Comparison of ENCODE assay signal across 14 mouse cellular contexts in genomic region chr6:122344386-122345116, GRCm38 (mm10). TPM values are rescaled to one million over a fixed set of nuclear protein-coding genes. Genes with fewer than 3 reads are reported as not detected.
DNase-seq lines count a peak whose midpoint lies in the region; ATAC-seq lines count a peak whose summit lies in the region.
"Had no signal": no experiment of that assay in that cellular context is flagged by ENCODE, and none has a peak within 500 bp of the region (broad histone marks: within the 10 kb centered on the region; RNA-seq: fewer than 3 reads in every experiment).

No protein-coding gene starts in this region.

- WGBS in hindbrain, embryonic 10.5 days, result 56% methylated on average over 9 of the region's 9 CpGs
- 56% methylated on average over 9 of the region's 9 CpGs for WGBS in hindbrain, embryonic 11.5 days
- WGBS in midbrain, embryonic 10.5 days, result 54% methylated on average over 9 of the region's 9 CpGs
- WGBS in midbrain, embryonic 16.5 days, result 49% methylated on average over 9 of the region's 9 CpGs
- 43% methylated on average over 9 of the region's 9 CpGs for WGBS in stomach, embryonic 16.5 days

- peaks cover 19% of the 10 kb centered on the region; the same call in 1 of the 2 replicates for H3K4me1 ChIP-seq in hindbrain, embryonic 10.5 days (replicated peaks)
- no peaks in the 10 kb centered on the region for H3K4me1 ChIP-seq in hindbrain, embryonic 11.5 days (replicated peaks; ENCODE audit: control insufficient read depth, insufficient read depth, low read length)
- peaks cover 25% of the 10 kb centered on the region for H3K4me1 ChIP-seq in midbrain, embryonic 10.5 days
- peaks cover 6% of the 10 kb centered on the region for H3K4me1 ChIP-seq in midbrain, embryonic 16.5 days (ENCODE audit: control insufficient read depth, insufficient read depth, low read length)
- peaks cover 6% of the 10 kb centered on the region for H3K4me1 ChIP-seq in stomach, embryonic 16.5 days (ENCODE audit: control insufficient read depth, insufficient read depth, low read length)

- no peak for ATAC-seq in hindbrain, embryonic 11.5 days (ENCODE audit: low FRiP score)
- ATAC-seq in midbrain, embryonic 16.5 days, result no peak
- ATAC-seq in stomach, embryonic 16.5 days (ENCODE audit: insufficient read depth, low FRiP score), result no peak
- ATAC-seq: forebrain, embryonic 15.5 days had no signal

- H3K27me3 ChIP-seq in hindbrain, embryonic 10.5 days (ENCODE audit: insufficient read depth, poor library complexity, severe bottlenecking), result no peaks in the 10 kb centered on the region
- H3K27me3 ChIP-seq in hindbrain, embryonic 11.5 days (ENCODE audit: control insufficient read depth, insufficient read depth, low read length), result no peaks in the 10 kb centered on the region
- no peaks in the 10 kb centered on the region for H3K27me3 ChIP-seq in midbrain, embryonic 10.5 days (ENCODE audit: low read depth, poor library complexity, severe bottlenecking)
- H3K27me3 ChIP-seq in midbrain, embryonic 16.5 days (ENCODE audit: control insufficient read depth, insufficient read depth, low read depth, low read length), result no peaks in the 10 kb centered on the region
- H3K27me3 ChIP-seq in stomach, embryonic 16.5 days (ENCODE audit: control insufficient read depth, insufficient read depth, low read length), result no peaks in the 10 kb centered on the region
- H3K27me3 ChIP-seq: embryonic facial prominence, embryonic 15.5 days; forebrain, embryonic 15.5 days; heart, embryonic 15.5 days had no signal

- no peaks in the 10 kb centered on the region for H3K36me3 ChIP-seq in hindbrain, embryonic 10.5 days
- no peaks in the 10 kb centered on the region for H3K36me3 ChIP-seq in hindbrain, embryonic 11.5 days (ENCODE audit: control insufficient read depth, insufficient read depth, low read length)
- no peaks in the 10 kb centered on the region for H3K36me3 ChIP-seq in midbrain, embryonic 10.5 days
- H3K36me3 ChIP-seq in midbrain, embryonic 16.5 days (ENCODE audit: control insufficient read depth, insufficient read depth, low read length), result no peaks in the 10 kb centered on the region
- H3K36me3 ChIP-seq in stomach, embryonic 16.5 days (ENCODE audit: control insufficient read depth, insufficient read depth, low read length), result no peaks in the 10 kb centered on the region
- H3K36me3 ChIP-seq: embryonic facial prominence, embryonic 15.5 days; forebrain, embryonic 15.5 days; heart, embryonic 15.5 days had no signal

- H3K27ac ChIP-seq in hindbrain, embryonic 10.5 days, result 0 out of 2 replicates have a peak overlapping the region, but pooled peaks have one; percentile 45
- H3K27ac ChIP-seq in hindbrain, embryonic 11.5 days (ENCODE audit: low read depth, low read length), result no peak overlapping the region
- peak overlapping the region; percentile 63; the same call in 1 of the 2 replicates for H3K27ac ChIP-seq in midbrain, embryonic 10.5 days (replicated peaks)
- no peak overlapping the region for H3K27ac ChIP-seq in midbrain, embryonic 16.5 days (ENCODE audit: low read length)
- peak overlapping the region; percentile 47 for H3K27ac ChIP-seq in stomach, embryonic 16.5 days (ENCODE audit: low read length)
- H3K27ac ChIP-seq: embryonic facial prominence, embryonic 15.5 days; forebrain, embryonic 15.5 days had no signal

- no peak overlapping the region for H3K4me2 ChIP-seq in hindbrain, embryonic 11.5 days (replicated peaks; ENCODE audit: low read depth, low read length)
- no peak overlapping the region for H3K4me2 ChIP-seq in midbrain, embryonic 16.5 days (ENCODE audit: low read length)
- no peak overlapping the region for H3K4me2 ChIP-seq in stomach, embryonic 16.5 days (ENCODE audit: low read depth, low read length)
- H3K4me2 ChIP-seq: embryonic facial prominence, embryonic 15.5 days; forebrain, embryonic 15.5 days; heart, embryonic 15.5 days had no signal

- no peak overlapping the region for H3K9ac ChIP-seq in hindbrain, embryonic 11.5 days (ENCODE audit: low read depth, low read length)
- H3K9ac ChIP-seq in midbrain, embryonic 16.5 days (ENCODE audit: low read depth, low read length), result no peak overlapping the region
- no peak overlapping the region for H3K9ac ChIP-seq in stomach, embryonic 16.5 days (ENCODE audit: low read length)
- H3K9ac ChIP-seq: embryonic facial prominence, embryonic 15.5 days; forebrain, embryonic 15.5 days; heart, embryonic 15.5 days had no signal

- DNase-seq in hindbrain, embryonic 10.5 days (ENCODE audit: low spot score), result no peak
- DNase-seq in hindbrain, embryonic 11.5 days (ENCODE audit: low spot score), result no peak
- DNase-seq in midbrain, embryonic 10.5 days (ENCODE audit: low spot score), result peak; percentile 16
- DNase-seq in Muller cell, postnatal 12 days (ENCODE audit: inconsistent ontology term), result peak; percentile 36
- no peak for DNase-seq in layer of hippocampus, adult 11-12 months (ENCODE audit: low spot score)
- DNase-seq: cerebellum, postnatal 10 days; lung, postnatal 14 days; right cerebral cortex, postnatal 4 days; thymus, postnatal 25 days had no signal

- no peaks in the 10 kb centered on the region for H3K9me3 ChIP-seq in hindbrain, embryonic 10.5 days
- H3K9me3 ChIP-seq in hindbrain, embryonic 11.5 days (ENCODE audit: control insufficient read depth, low read length), result no peaks in the 10 kb centered on the region
- no peaks in the 10 kb centered on the region for H3K9me3 ChIP-seq in midbrain, embryonic 10.5 days (replicated peaks)
- no peaks in the 10 kb centered on the region for H3K9me3 ChIP-seq in midbrain, embryonic 16.5 days (replicated peaks; ENCODE audit: control insufficient read depth, low read length, poor library complexity, severe bottlenecking)
- H3K9me3 ChIP-seq in stomach, embryonic 16.5 days (replicated peaks; ENCODE audit: control insufficient read depth, low read length), result no peaks in the 10 kb centered on the region
- H3K9me3 ChIP-seq: embryonic facial prominence, embryonic 15.5 days; forebrain, embryonic 15.5 days; heart, embryonic 15.5 days had no signal

- no peak overlapping the region for H3K4me3 ChIP-seq in hindbrain, embryonic 10.5 days
- no peak overlapping the region for H3K4me3 ChIP-seq in hindbrain, embryonic 11.5 days (ENCODE audit: low read depth, low read length)
- no peak overlapping the region for H3K4me3 ChIP-seq in midbrain, embryonic 10.5 days
- no peak overlapping the region for H3K4me3 ChIP-seq in midbrain, embryonic 16.5 days (ENCODE audit: low read depth, low read length)
- H3K4me3 ChIP-seq in stomach, embryonic 16.5 days (replicated peaks; ENCODE audit: low read length), result no peak overlapping the region
- H3K4me3 ChIP-seq: embryonic facial prominence, embryonic 15.5 days; forebrain, embryonic 15.5 days; heart, embryonic 15.5 days had no signal

RNA-seq across cellular contexts. Expression of gene Phc1, which starts 4.2 kb away (rescaled TPM):
- 25.9 and 29.7 TPM in 2 replicates for polyA plus RNA-seq in hindbrain, embryonic 10.5 days (2016; fragmentation: Nextera tagmentation; extraction: Ambion mirVana)
- polyA plus RNA-seq in hindbrain, embryonic 11.5 days (2014; fragmentation: Nextera tagmentation; extraction: Ambion mirVana), result 33.6 and 36.7 TPM in 2 replicates
- polyA plus RNA-seq in midbrain, embryonic 10.5 days (2016; fragmentation: Nextera tagmentation; extraction: Ambion mirVana), result 26.6 and 29.3 TPM in 2 replicates
- 32.2 and 34.2 TPM in 2 replicates for polyA plus RNA-seq in midbrain, embryonic 16.5 days (2015; fragmentation: Nextera tagmentation; extraction: Ambion mirVana)
- 10.3 and 11.0 TPM in 2 replicates for polyA plus RNA-seq in stomach, embryonic 16.5 days (2015; fragmentation: Nextera tagmentation; extraction: Ambion mirVana)

RNA-seq across cellular contexts. Expression of gene M6pr, which starts 36.0 kb away (rescaled TPM):
- 78.8 and 91.0 TPM in 2 replicates for polyA plus RNA-seq in hindbrain, embryonic 10.5 days (2016; fragmentation: Nextera tagmentation; extraction: Ambion mirVana)
- 84.4 and 91.4 TPM in 2 replicates for polyA plus RNA-seq in hindbrain, embryonic 11.5 days (2014; fragmentation: Nextera tagmentation; extraction: Ambion mirVana)
- 94.6 and 95.1 TPM in 2 replicates for polyA plus RNA-seq in midbrain, embryonic 10.5 days (2016; fragmentation: Nextera tagmentation; extraction: Ambion mirVana)
- polyA plus RNA-seq in midbrain, embryonic 16.5 days (2015; fragmentation: Nextera tagmentation; extraction: Ambion mirVana), result 50.5 and 54.1 TPM in 2 replicates
- 132 and 137 TPM in 2 replicates for polyA plus RNA-seq in stomach, embryonic 16.5 days (2015; fragmentation: Nextera tagmentation; extraction: Ambion mirVana)

Comparison
In these comparisons a context has a peak if more than half of its experiments do, and no peak if none do; other contexts are left out.
1. H3K27ac ChIP-seq: peak in hindbrain, embryonic 10.5 days (single experiment), midbrain, embryonic 10.5 days (single experiment) and stomach, embryonic 16.5 days (single experiment); none in hindbrain, embryonic 11.5 days (single experiment) and midbrain, embryonic 16.5 days (single experiment).
2. DNase-seq: peak in midbrain, embryonic 10.5 days (single experiment) and Muller cell, postnatal 12 days (single experiment); none in hindbrain, embryonic 10.5 days (single experiment), hindbrain, embryonic 11.5 days (single experiment) and layer of hippocampus, adult 11-12 months (single experiment).